Mouse (Mus musculus): ENCODE results near the gene Riox1. TPM values are rescaled to one million over a fixed set of nuclear protein-coding genes. Genes with fewer than 3 reads are reported as not detected.

Riox1 gene
- polyA plus RNA-seq, 1 experiment from 2014 or later = 6.9 TPM

DNA sequence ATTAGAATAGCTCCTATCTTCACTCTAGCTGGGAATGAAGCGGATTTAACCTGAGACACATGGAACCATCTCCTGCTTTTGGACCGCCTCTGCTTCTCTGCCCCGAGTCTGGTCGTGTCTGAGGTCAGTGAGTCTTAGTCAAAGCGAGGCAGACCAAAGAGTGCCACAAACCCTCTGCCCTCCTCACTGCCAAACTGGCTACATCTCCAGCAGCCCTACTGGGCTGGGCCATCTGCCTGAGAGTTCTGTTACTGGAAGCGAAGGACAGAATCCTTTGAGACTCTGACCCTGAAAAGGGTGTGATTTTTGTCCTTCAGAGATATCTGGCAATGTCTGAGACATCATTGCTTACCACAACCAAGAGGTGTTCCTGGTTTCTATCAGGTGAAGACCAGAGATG is 28.5 kb downstream of the Riox1 start:
- Histone ChIP-seq H3K27ac (replicated peaks) (no peak overlapping the region), H3K36me3 (ENCODE audit: control insufficient read depth, insufficient read depth, low read length) (no peaks in the 10 kb centered on the region), H3K9ac (ENCODE audit: low read length) (no peak overlapping the region), H3K9me3 (ENCODE audit: control insufficient read depth, low read length) (no peaks in the 10 kb centered on the region), H3K4me3 (ENCODE audit: low read depth, low read length) (no peak overlapping the region), H3K4me2 (replicated peaks; ENCODE audit: low read depth) (no peak overlapping the region), H3K4me1 (replicated peaks; ENCODE audit: control insufficient read depth, insufficient read depth) (no peaks in the 10 kb centered on the region), H3K27me3 (ENCODE audit: control insufficient read depth, insufficient read depth, low read length) (no peaks in the 10 kb centered on the region)
- WGBS = 87% methylated on average over 6 of the region's 6 CpGs
- ATAC-seq (ENCODE audit: low FRiP score, low TSS enrichment) = no peak
- TF ChIP-seq CTCF (IDR thresholded peaks at IDR 0.05; ENCODE audit: low read depth) = no peak
- no peak for TF ChIP-seq EP300 (optimal IDR thresholded peaks at IDR 0.05)
- no peak for DNase-seq (ENCODE audit: low spot score)

DNA sequence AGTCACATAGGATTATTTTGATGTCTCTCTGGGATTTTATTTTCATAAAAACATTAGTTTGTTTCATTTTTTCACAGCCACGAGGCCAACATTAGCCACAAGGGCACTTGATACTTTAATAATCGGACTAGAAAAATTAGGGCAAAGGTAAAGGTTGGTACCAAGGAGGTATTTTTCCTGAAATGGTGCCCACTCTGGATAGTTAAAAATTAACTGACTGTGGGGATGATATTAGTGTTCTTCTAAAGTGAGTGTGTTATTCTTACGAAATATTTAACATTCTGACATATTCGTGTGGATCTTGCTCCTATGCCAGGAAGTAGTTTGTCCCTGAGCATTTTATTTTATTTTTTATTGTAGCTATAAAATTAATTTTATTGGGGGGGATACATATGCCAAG is 31.2 kb downstream of the Riox1 start:
- Histone ChIP-seq H3K27ac (replicated peaks) (no peak overlapping the region), H3K9me3 (ENCODE audit: control insufficient read depth, low read length) (no peaks in the 10 kb centered on the region), H3K4me3 (ENCODE audit: low read depth, low read length) (no peak overlapping the region), H3K27me3 (ENCODE audit: control insufficient read depth, insufficient read depth, low read length) (no peaks in the 10 kb centered on the region), H3K9ac (ENCODE audit: low read length) (no peak overlapping the region), H3K36me3 (ENCODE audit: control insufficient read depth, insufficient read depth, low read length) (no peaks in the 10 kb centered on the region), H3K4me2 (replicated peaks; ENCODE audit: low read depth) (no peak overlapping the region), H3K4me1 (replicated peaks; ENCODE audit: control insufficient read depth, insufficient read depth) (no peaks in the 10 kb centered on the region)
- WGBS = 81% methylated on average over 4 of the region's 4 CpGs
- ATAC-seq (ENCODE audit: low FRiP score, low TSS enrichment) (no peak), DNase-seq (ENCODE audit: low spot score) (no peak)
- no peak for TF ChIP-seq EP300 (optimal IDR thresholded peaks at IDR 0.05)
- no peak for TF ChIP-seq CTCF (IDR thresholded peaks at IDR 0.05; ENCODE audit: low read depth)

DNA sequence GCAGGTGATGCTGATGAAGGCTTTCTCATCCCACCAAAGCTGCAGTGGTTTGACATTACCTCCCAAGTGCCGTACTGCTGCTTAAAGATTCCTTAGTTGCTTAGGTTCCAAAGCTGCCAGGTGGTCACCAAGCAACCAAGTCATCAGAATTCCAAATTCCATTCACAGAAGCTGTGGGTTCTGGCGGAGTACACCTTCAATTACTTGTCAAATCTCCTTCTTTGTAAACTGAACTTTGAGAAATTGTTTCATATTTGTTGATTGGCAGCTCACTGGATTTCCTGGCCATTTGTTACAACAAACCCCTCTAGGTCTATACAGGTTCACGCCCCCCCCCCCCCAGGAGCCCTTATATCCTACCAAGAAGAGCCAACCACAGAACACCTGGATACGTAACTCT is 34.3 kb downstream of the Riox1 start, which contains the start of gene Heatr4:
Heatr4 (minus strand) TSS at position 101 of the 400 bp plus-strand sequence.
- ATAC-seq (ENCODE audit: low FRiP score, low TSS enrichment) (no peak), DNase-seq (ENCODE audit: low spot score) (no peak)
- Histone ChIP-seq H3K27ac (replicated peaks) (no peak within 1 kb of the TSS), H3K4me3 (ENCODE audit: low read depth, low read length) (no peak within 1 kb of the TSS), H3K36me3 (ENCODE audit: control insufficient read depth, insufficient read depth, low read length) (no peaks in the 10 kb centered on the region), H3K4me2 (replicated peaks; ENCODE audit: low read depth) (no peak within 1 kb of the TSS), H3K4me1 (replicated peaks; ENCODE audit: control insufficient read depth, insufficient read depth) (no peaks in the 10 kb centered on the region), H3K9me3 (ENCODE audit: control insufficient read depth, low read length) (no peaks in the 10 kb centered on the region), H3K9ac (ENCODE audit: low read length) (no peak within 1 kb of the TSS), H3K27me3 (ENCODE audit: control insufficient read depth, insufficient read depth, low read length) (no peaks in the 10 kb centered on the region)
- 69% methylated on average over 3 of the region's 4 CpGs for WGBS
- TF ChIP-seq CTCF (IDR thresholded peaks at IDR 0.05; ENCODE audit: low read depth) (no peak), EP300 (optimal IDR thresholded peaks at IDR 0.05) (no peak)

DNA sequence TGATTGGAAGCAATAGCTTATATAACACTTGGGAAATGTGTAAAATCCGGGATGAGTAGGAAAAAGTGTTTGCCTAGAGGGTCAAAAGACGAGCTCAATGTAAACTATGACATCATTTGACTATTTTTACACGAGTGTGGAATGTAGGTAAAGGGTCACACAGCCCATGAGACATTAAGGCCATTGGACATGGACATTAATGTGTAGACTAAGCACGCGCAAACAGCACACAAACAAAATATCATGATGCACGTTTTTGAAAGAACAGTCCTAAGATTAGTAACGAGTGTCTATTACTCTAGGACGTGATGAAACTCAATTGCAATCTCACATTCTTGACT is 36.8 kb downstream of the Riox1 start:
- no peaks in the 10 kb centered on the region for H3K36me3 ChIP-seq (ENCODE audit: control insufficient read depth, insufficient read depth, low read length)
- peak overlapping the region; percentile 83 for H3K9ac ChIP-seq (ENCODE audit: low read length)
- peak overlapping the region; percentile 97 for H3K27ac ChIP-seq (replicated peaks)
- 15% methylated on average over 8 of the region's 8 CpGs for WGBS
- no peak for DNase-seq (ENCODE audit: low spot score)
- peak; percentile 41 for ATAC-seq (ENCODE audit: low FRiP score, low TSS enrichment)
- TF ChIP-seq CTCF (IDR thresholded peaks at IDR 0.05; ENCODE audit: low read depth) = no peak
- no peak for TF ChIP-seq EP300 (optimal IDR thresholded peaks at IDR 0.05)
- H3K4me3 ChIP-seq (ENCODE audit: low read depth, low read length) = peak overlapping the region; percentile 60
- no peaks in the 10 kb centered on the region for H3K9me3 ChIP-seq (ENCODE audit: control insufficient read depth, low read length)
- H3K4me2 ChIP-seq (replicated peaks; ENCODE audit: low read depth) = peak overlapping the region; percentile 60
- no peaks in the 10 kb centered on the region for H3K27me3 ChIP-seq (ENCODE audit: control insufficient read depth, insufficient read depth, low read length)
- no peaks in the 10 kb centered on the region for H3K4me1 ChIP-seq (replicated peaks; ENCODE audit: control insufficient read depth, insufficient read depth)

DNA sequence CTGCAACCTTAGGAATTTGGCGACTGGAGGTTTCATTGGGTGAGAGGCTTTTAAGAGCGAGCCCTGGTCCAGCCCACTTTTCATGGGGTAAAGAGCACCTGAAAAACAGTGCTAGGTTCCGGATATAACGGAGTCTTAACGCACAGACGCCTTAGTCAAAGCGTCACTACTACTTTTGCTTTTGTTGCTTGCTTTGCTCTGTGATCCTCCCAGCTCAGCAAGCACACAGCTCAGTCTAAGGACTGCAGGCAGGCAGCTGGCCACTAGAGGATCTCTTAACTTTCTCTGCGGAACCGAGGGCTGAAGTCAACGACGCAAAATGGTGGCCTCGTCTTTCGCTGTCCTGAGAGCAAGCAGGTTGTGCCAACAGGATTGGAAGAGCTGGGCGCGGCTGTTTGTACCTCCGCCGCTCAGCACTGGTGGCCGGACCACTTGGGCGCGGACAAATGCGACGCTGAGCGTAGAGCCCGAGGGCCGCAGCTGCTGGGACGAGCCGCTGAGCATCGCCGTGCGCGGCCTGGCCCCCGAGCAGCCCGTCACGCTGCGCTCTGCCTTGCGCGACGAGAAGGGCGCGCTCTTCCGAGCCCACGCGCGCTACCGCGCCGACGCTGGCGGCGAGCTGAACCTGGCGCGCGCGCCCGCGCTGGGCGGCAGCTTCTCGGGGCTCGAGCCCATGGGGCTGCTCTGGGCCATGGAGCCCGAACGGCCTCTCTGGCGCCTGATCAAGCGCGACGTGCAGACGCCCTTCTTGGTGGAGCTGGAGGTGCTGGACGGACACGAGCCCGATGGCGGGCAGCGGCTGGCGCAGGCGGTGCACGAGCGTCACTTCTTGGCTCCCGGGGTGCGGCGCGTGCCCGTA is 37.4 kb downstream of the Riox1 start, which contains the start of gene Acot2:
Acot2 (plus strand) TSS at position 279 of the 859 bp plus-strand sequence.
- under 1% methylated on average over 78 of the region's 80 CpGs for WGBS
- TF ChIP-seq CTCF (IDR thresholded peaks at IDR 0.05; ENCODE audit: low read depth) = peak; percentile 80
- TF ChIP-seq EP300 (optimal IDR thresholded peaks at IDR 0.05) = no peak
- peak; percentile 90 for ATAC-seq (ENCODE audit: low FRiP score, low TSS enrichment)

DNA sequence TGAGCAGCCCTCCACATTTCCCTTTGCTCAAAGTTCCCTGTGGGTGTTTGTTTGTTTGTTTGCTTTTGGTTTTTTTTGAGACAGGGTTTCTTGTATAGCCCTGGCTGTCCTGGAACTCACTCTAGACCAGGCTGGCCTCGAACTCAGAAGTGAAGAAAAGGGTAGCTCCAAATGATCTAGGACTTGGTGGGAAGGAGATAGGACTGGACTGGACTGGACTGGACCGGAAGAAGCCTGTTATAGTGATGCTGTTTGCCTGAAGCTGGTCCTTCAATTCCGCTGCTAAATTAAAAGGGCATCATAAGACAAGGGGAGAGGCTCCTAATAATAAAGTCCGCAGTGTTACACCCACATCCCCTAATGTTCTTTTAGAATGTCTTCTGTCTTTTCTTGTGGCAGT is 38.1 kb downstream of the Riox1 start:
- DNase-seq (ENCODE audit: low spot score) (no peak), ATAC-seq (ENCODE audit: low FRiP score, low TSS enrichment) (peak; percentile 44; the same call in 1 of the 2 replicates)
- peak overlapping the region; percentile 60 for H3K4me3 ChIP-seq (ENCODE audit: low read depth, low read length)
- H3K4me1 ChIP-seq (replicated peaks; ENCODE audit: control insufficient read depth, insufficient read depth) = no peaks in the 10 kb centered on the region
- TF ChIP-seq EP300 (optimal IDR thresholded peaks at IDR 0.05) (no peak), CTCF (IDR thresholded peaks at IDR 0.05; ENCODE audit: low read depth) (no peak)
- H3K36me3 ChIP-seq (ENCODE audit: control insufficient read depth, insufficient read depth, low read length) = peaks cover 4% of the 10 kb centered on the region; the same call in 1 of the 2 replicates
- peak overlapping the region; percentile 60 for H3K4me2 ChIP-seq (replicated peaks; ENCODE audit: low read depth)
- H3K9ac ChIP-seq (ENCODE audit: low read length) = peak overlapping the region; percentile 83
- no peaks in the 10 kb centered on the region for H3K27me3 ChIP-seq (ENCODE audit: control insufficient read depth, insufficient read depth, low read length)
- peak overlapping the region; percentile 97 for H3K27ac ChIP-seq (replicated peaks)
- 58% methylated on average over 4 of the region's 4 CpGs for WGBS
- H3K9me3 ChIP-seq (ENCODE audit: control insufficient read depth, low read length) = no peaks in the 10 kb centered on the region

More for the DNA sequence above, 37.4 kb downstream of the Riox1 start, which contains the start of gene Acot2:
- Histone ChIP-seq H3K4me2 (replicated peaks; ENCODE audit: low read depth) (peak within 1 kb of the TSS; percentile 60), H3K9me3 (ENCODE audit: control insufficient read depth, low read length) (no peaks in the 10 kb centered on the region), H3K27me3 (ENCODE audit: control insufficient read depth, insufficient read depth, low read length) (no peaks in the 10 kb centered on the region), H3K4me1 (replicated peaks; ENCODE audit: control insufficient read depth, insufficient read depth) (no peaks in the 10 kb centered on the region), H3K36me3 (ENCODE audit: control insufficient read depth, insufficient read depth, low read length) (no peaks in the 10 kb centered on the region), H3K9ac (ENCODE audit: low read length) (peak within 1 kb of the TSS; percentile 83), H3K27ac (replicated peaks) (peak within 1 kb of the TSS; percentile 97), H3K4me3 (ENCODE audit: low read depth, low read length) (peak within 1 kb of the TSS; percentile 60)
- peak; percentile 81 for DNase-seq (ENCODE audit: low spot score)
